Mouse (Mus musculus): ENCODE data around the gene Cbln3. TPM values are rescaled to one million over a fixed set of nuclear protein-coding genes. Genes with fewer than 3 reads are reported as not detected.

Gene Cbln3
- polyA plus RNA-seq (2015; fragmentation: Nextera tagmentation; extraction: Ambion mirVana) = 0.18 and 0.29 TPM in 2 replicates

GRCm38 (mm10) chr14:55884166-55884565 is at the start of gene Cbln3:
Gene Cbln3, minus strand, starts transcription at chr14:55884392.
- peak within 1 kb of the TSS; percentile 76 for H3K4me2 ChIP-seq (replicated peaks)
- H3K36me3 ChIP-seq = peaks cover 23% of the 10 kb centered on the region
- H3K4me3 ChIP-seq (replicated peaks) = peak within 1 kb of the TSS; percentile 82
- H3K27ac ChIP-seq = peak within 1 kb of the TSS; percentile 98
- H3K9me3 ChIP-seq = no peaks in the 10 kb centered on the region
- peak; percentile 13; the same call in 1 of the 2 replicates for ATAC-seq
- no peaks in the 10 kb centered on the region for H3K27me3 ChIP-seq (replicated peaks)
- peak within 1 kb of the TSS; percentile 86 for H3K9ac ChIP-seq
- peaks cover 39% of the 10 kb centered on the region for H3K4me1 ChIP-seq (replicated peaks)
- WGBS = 40% methylated on average over 4 of the region's 4 CpGs

DNA sequence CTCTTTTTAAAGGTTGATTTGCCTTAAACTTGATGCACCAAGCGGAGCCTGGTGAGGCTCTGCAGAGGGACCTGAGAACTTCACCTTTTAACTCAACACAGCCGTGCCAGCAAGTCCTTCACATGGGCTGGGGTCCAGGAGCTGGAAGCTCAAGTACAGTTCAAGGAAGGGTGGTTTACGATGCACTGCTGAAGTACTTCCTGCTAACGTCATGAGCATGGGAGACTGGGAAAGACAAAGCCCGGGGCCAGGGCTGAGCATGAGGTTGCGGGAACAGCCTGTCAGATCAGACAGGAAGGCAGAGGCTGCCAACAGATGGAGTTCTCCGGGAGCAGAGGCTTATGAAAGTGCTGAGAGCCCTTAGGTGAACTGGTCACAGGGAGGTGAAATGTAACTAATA is 49.4 kb upstream of the Cbln3 start:
- 23% methylated on average over 7 of the region's 7 CpGs for WGBS
- ATAC-seq = peak; percentile 69
- H3K4me3 ChIP-seq (replicated peaks) = no peak overlapping the region
- 0 out of 2 replicates have a peak overlapping the region, but pooled peaks have one; percentile 3 for H3K4me2 ChIP-seq (replicated peaks)
- H3K27ac ChIP-seq = no peak overlapping the region
- no peaks in the 10 kb centered on the region for H3K36me3 ChIP-seq
- H3K4me1 ChIP-seq (replicated peaks) = no peaks in the 10 kb centered on the region
- H3K9ac ChIP-seq = no peak overlapping the region
- H3K9me3 ChIP-seq = no peaks in the 10 kb centered on the region
- H3K27me3 ChIP-seq (replicated peaks) = no peaks in the 10 kb centered on the region

- Histone ChIP-seq H3K36me3 (no peaks in the 10 kb centered on the region), H3K4me3 (replicated peaks) (no peak overlapping the region), H3K27me3 (replicated peaks) (no peaks in the 10 kb centered on the region), H3K9me3 (no peaks in the 10 kb centered on the region), H3K4me2 (replicated peaks) (no peak overlapping the region), H3K9ac (no peak overlapping the region), H3K27ac (no peak overlapping the region), H3K4me1 (replicated peaks) (no peaks in the 10 kb centered on the region)
- ATAC-seq = no peak
- 66% methylated on average over 12 of the region's 12 CpGs for WGBS
These were observed 45.2 kb upstream of the Cbln3 start for GRCm38 (mm10) chr14:55929263-55929997.

DNA sequence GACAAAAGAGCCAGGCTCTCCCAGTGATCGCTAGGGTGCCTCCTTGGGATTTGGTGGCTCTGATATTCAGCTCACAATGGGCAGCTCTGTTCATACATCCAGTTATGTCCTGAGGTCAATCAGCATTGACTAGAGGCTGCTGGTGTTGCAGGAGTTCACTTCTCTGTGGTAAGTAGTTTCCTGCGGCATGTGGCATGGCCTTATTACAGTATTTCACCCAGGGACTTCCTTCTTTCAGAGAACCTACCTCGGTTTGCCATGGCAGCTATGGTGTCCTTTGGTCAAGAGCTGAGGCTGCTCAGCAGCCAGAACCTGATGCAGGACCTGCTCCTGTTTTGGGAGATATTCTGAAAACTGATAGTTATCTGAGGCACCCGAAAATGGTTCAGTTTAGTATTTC is 42.7 kb upstream of the Cbln3 start:
- no peak overlapping the region for H3K27ac ChIP-seq

DNA sequence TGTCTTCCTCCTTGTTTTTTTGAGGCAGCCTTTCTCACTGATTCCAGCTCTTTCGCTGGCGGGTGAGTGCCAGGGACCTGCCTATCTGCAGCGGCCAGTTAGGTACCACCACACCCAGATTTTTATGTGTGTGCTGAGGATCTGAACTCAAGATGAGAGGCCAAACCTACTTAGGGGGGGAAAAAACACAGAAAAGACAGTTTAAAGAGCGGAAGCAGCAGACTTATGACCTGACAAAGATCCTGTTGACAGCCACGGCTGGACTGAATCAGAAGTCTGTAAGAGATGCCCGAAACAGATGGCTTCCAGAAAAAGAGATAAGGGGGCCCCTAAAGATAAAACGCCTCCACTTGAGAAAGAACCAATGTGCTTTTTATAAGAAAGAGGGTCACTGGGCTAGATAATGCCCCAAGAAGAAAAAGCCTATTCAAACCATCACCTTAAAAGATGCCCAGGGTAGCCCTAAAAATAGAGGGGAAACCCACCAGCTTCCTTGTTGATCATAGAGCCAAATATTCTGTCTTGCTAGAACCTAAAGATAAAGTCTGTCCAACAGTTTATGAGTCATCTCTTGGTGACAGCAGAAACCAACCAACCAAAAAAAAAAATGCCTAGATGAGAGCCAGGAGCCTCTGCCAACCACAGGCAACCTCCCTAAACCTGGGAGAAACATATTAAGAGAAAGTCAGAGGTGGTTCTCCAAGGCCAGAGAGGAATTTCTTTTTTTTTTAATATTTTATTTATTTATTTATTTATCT is 38.5 kb upstream of the Cbln3 start:
- Histone ChIP-seq H3K36me3 (no peaks in the 10 kb centered on the region), H3K9ac (no peak overlapping the region), H3K4me3 (replicated peaks) (no peak overlapping the region), H3K4me2 (replicated peaks) (no peak overlapping the region), H3K4me1 (replicated peaks) (no peaks in the 10 kb centered on the region), H3K27me3 (replicated peaks) (no peaks in the 10 kb centered on the region), H3K27ac (no peak overlapping the region), H3K9me3 (no peaks in the 10 kb centered on the region)
- WGBS = 42% methylated on average over 7 of the region's 7 CpGs
- no peak for ATAC-seq

More for the DNA sequence above, 42.7 kb upstream of the Cbln3 start:
- H3K36me3 ChIP-seq = no peaks in the 10 kb centered on the region
- no peaks in the 10 kb centered on the region for H3K9me3 ChIP-seq
- no peak for ATAC-seq
- no peaks in the 10 kb centered on the region for H3K27me3 ChIP-seq (replicated peaks)
- WGBS = 77% methylated on average over 4 of the region's 4 CpGs
- no peaks in the 10 kb centered on the region for H3K4me1 ChIP-seq (replicated peaks)
- no peak overlapping the region for H3K9ac ChIP-seq
- H3K4me3 ChIP-seq (replicated peaks) = no peak overlapping the region
- H3K4me2 ChIP-seq (replicated peaks) = no peak overlapping the region

DNA sequence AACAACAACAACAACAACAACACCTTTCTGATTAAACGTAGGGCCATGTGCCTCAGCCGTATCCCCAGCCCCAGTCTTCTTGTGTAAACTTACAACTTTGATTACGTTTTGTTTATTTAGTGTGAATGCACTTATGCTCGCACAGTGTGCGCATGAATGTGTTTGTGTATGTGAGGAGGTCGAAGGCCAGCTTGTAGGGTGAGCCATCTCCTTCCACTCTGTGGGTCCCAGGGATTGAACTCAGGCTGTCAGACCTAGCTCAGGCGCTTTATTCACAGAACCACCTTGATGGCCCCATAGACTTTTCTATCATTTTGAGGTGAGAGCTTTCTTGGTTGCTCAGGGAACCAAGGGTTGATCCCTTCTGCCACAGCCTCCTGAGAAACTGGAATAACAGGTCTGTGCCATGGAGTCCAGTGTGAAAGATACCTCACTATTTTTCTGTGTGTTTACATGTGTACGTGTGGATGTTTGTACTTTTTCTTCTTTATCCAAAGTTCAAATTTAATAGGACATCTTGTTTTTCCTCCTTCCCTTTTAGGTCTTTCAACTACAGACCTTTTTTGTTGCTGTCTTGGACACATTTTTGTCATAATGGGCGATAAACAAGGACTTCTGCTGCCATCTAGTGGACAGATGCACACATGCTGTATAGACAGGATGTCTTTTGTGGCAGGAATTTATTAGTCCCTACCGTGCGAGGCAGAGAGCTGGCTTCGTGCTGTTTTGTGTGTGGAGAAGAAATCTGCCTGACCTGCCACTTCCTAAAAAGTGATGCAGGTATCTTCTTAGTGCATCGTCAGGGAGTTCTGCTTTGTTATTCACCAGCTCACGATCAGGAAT is 34.3 kb upstream of the Cbln3 start:
- H3K36me3 ChIP-seq = no peaks in the 10 kb centered on the region
- no peak overlapping the region for H3K27ac ChIP-seq
- H3K9me3 ChIP-seq = no peaks in the 10 kb centered on the region
- H3K27me3 ChIP-seq (replicated peaks) = no peaks in the 10 kb centered on the region
- H3K4me2 ChIP-seq (replicated peaks) = no peak overlapping the region
- H3K4me1 ChIP-seq (replicated peaks) = no peaks in the 10 kb centered on the region
- no peak overlapping the region for H3K4me3 ChIP-seq (replicated peaks)
- no peak overlapping the region for H3K9ac ChIP-seq
- peak; percentile 86 for ATAC-seq
- WGBS = 19% methylated on average over 14 of the region's 14 CpGs

- Histone ChIP-seq H3K9ac (no peak overlapping the region), H3K36me3 (no peaks in the 10 kb centered on the region), H3K27ac (no peak overlapping the region), H3K4me3 (replicated peaks) (no peak overlapping the region), H3K9me3 (no peaks in the 10 kb centered on the region), H3K4me2 (replicated peaks) (no peak overlapping the region), H3K4me1 (replicated peaks) (no peaks in the 10 kb centered on the region), H3K27me3 (replicated peaks) (no peaks in the 10 kb centered on the region)
- WGBS = 40% methylated on average over 4 of the region's 4 CpGs
- no peak for ATAC-seq
These were observed 29.2 kb upstream of the Cbln3 start for GRCm38 (mm10) chr14:55913406-55913805.

GRCm38 (mm10) chr14:55905518-55905917 is 21.3 kb upstream of the Cbln3 start:
- peak; percentile 25; the same call in 1 of the 2 replicates for ATAC-seq
- no peaks in the 10 kb centered on the region for H3K9me3 ChIP-seq
- no peaks in the 10 kb centered on the region for H3K27me3 ChIP-seq (replicated peaks)
- H3K4me1 ChIP-seq (replicated peaks) = 0 out of 2 replicates have a peak, but pooled peaks cover 7% of the 10 kb centered on the region
- H3K27ac ChIP-seq = no peak overlapping the region
- H3K4me3 ChIP-seq (replicated peaks) = no peak overlapping the region
- no peak overlapping the region for H3K9ac ChIP-seq
- no peak overlapping the region for H3K4me2 ChIP-seq (replicated peaks)
- 35% methylated on average over 1 of the region's 1 CpGs for WGBS
- H3K36me3 ChIP-seq = no peaks in the 10 kb centered on the region

GRCm38 (mm10) chr14:55900414-55900755 is 16.2 kb upstream of the Cbln3 start:
- ATAC-seq = no peak; the same call in 1 of the 2 replicates
- peak overlapping the region; percentile 85 for H3K27ac ChIP-seq
- WGBS = 7% methylated on average over 12 of the region's 12 CpGs

GRCm38 (mm10) chr14:55899701-55900413 is 15.7 kb upstream of the Cbln3 start, which contains the start of gene Sdr39u1:
Gene Sdr39u1, minus strand, starts transcription at chr14:55900293.
- H3K9ac ChIP-seq = peak within 1 kb of the TSS; percentile 62
- peak within 1 kb of the TSS; percentile 89 for H3K4me2 ChIP-seq (replicated peaks)
- H3K4me3 ChIP-seq (replicated peaks) = peak within 1 kb of the TSS; percentile 52
- H3K27ac ChIP-seq = peak within 1 kb of the TSS; percentile 85
- peak; percentile 95 for ATAC-seq
- peaks cover 22% of the 10 kb centered on the region for H3K36me3 ChIP-seq
- under 1% methylated on average over 39 of the region's 39 CpGs for WGBS
- 0 out of 2 replicates have a peak, but pooled peaks cover 8% of the 10 kb centered on the region for H3K4me1 ChIP-seq (replicated peaks)
- H3K27me3 ChIP-seq (replicated peaks) = no peaks in the 10 kb centered on the region
- H3K9me3 ChIP-seq = no peaks in the 10 kb centered on the region

More at GRCm38 (mm10) chr14:55900414-55900755, 16.2 kb upstream of the Cbln3 start:
- Histone ChIP-seq H3K9ac (peak overlapping the region; percentile 62), H3K27me3 (replicated peaks) (no peaks in the 10 kb centered on the region), H3K4me3 (replicated peaks) (peak overlapping the region; percentile 52), H3K4me2 (replicated peaks) (peak overlapping the region; percentile 89), H3K4me1 (replicated peaks) (0 out of 2 replicates have a peak, but pooled peaks cover 8% of the 10 kb centered on the region), H3K9me3 (no peaks in the 10 kb centered on the region), H3K36me3 (peaks cover 17% of the 10 kb centered on the region)

GRCm38 (mm10) chr14:55898947-55899346 is 14.8 kb upstream of the Cbln3 start:
- 84% methylated on average over 7 of the region's 7 CpGs for WGBS
- H3K4me3 ChIP-seq (replicated peaks) = peak overlapping the region; percentile 52; the same call in 1 of the 2 replicates

More at GRCm38 (mm10) chr14:55898947-55899346, 14.8 kb upstream of the Cbln3 start:
- H3K27me3 ChIP-seq (replicated peaks) = no peaks in the 10 kb centered on the region
- no peaks in the 10 kb centered on the region for H3K9me3 ChIP-seq
- no peak for ATAC-seq
- peaks cover 30% of the 10 kb centered on the region for H3K36me3 ChIP-seq
- H3K4me2 ChIP-seq (replicated peaks) = peak overlapping the region; percentile 89
- 0 out of 2 replicates have a peak, but pooled peaks cover 8% of the 10 kb centered on the region for H3K4me1 ChIP-seq (replicated peaks)
- no peak overlapping the region for H3K27ac ChIP-seq
- no peak overlapping the region for H3K9ac ChIP-seq
